Mouse (Mus musculus) liver, embryonic 14.5 days (tissue): ENCODE data around the gene Dlg2.

Experiments
- CTCF ChIP-seq: IDR thresholded peaks from 2 replicates; pipeline ENCODE4 v1.5.1; 2016; ENCODE audit warnings: antibody characterized with exemption, low read depth, control low read depth
- EP300 ChIP-seq: IDR thresholded peaks from 2 replicates; pipeline ENCODE4 v1.6.1; 2016; ENCODE audit warnings: antibody characterized with exemption, low read depth

DNA sequence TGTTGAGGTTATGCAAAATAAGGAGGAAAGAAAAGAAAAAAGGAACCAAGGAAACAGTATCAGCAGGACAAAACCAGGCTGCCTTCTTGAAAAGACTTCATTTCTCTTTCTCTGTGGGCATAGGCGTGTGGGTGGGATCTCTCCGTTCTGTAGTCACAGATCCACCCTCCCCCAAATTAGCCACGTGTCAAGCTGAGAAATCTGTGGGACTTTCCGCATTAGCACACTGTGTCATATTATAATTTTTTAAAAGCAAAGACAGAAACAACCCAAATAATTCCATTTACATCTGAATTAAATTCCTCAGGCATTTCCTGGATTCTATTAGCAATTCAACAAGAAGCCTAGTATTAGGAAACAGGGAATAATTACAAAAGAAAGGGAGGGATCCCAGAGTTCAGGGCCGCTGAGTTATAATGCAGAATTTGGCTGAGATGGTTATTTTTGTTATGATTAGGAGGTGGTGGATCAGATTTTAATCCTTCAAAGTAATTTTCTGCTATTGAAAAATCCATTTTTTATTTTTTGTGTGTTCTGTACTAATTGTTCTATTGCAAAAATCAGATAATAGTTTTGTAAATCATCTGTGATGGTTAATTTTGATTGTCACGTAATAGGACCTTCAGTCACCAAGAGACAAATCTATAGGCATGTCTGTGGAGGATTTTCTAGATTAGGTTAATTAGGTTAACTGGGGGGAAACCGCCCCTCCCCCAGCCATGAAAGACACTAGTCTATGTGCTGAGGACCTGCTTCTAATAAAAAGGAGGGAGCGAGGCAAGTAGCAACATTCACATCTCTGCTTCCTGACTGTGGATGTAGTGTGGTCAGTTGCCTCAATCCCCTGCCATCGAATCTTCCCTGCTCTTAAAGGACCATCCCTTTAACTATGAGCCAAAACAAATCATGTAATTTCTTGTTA is 63.3 kb downstream of the Dlg2 start:
- TF ChIP-seq CTCF (no peak), EP300 (no peak)
